Mouse (Mus musculus): ENCODE results near the gene Adamts12.

DNA sequence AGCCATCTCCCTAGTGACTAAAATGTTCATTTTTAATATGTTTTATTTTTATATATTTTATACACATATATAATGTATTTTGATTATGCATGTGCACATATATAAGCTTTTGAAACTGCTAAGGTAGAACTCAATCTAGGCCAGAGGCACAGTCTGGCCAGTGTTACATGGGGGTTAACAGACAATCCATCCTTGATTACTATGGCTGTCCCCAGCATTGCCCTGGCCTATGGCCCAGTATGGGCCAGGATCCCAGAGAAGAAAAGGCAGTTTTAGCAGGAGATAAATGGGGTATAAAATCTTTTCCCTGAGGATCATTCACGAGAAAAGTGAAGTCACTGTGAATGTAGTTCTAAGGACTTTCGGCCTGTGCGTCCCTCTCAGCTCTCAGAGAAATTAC, 223.2 kb downstream of the Adamts12 start:
- TF ChIP-seq POLR2A (IDR thresholded peaks at IDR 0.05; ENCODE audit: low read depth, low read length) (no peak), EP300 (IDR thresholded peaks at IDR 0.05; ENCODE audit: low read length) (no peak), ZMIZ1 (IDR thresholded peaks at IDR 0.05; ENCODE audit: low read depth, low read length) (no peak), CHD2 (IDR thresholded peaks at IDR 0.05; ENCODE audit: low read length) (no peak), USF1 (IDR thresholded peaks at IDR 0.05; ENCODE audit: low read depth, low read length) (no peak), RCOR1 (conservative IDR thresholded peaks at IDR 0.05; ENCODE audit: low read depth, low read length) (no peak), CTCF (conservative IDR thresholded peaks at IDR 0.05 in 1 of 2, IDR thresholded peaks at IDR 0.05 in 1 of 2; ENCODE audit: low read depth in 2 of 2, low read length in 2 of 2) (no peak), HCFC1 (IDR thresholded peaks at IDR 0.05; ENCODE audit: low read depth, low read length) (no peak)
